Mouse (Mus musculus) small intestine, adult 2 months (tissue): ENCODE measurements around the gene Stk19. TPM values are rescaled to one million over a fixed set of nuclear protein-coding genes. Genes with fewer than 3 reads are reported as not detected.

Experiments
- H3K27ac ChIP-seq: fragments of 200-500 bp; 2 replicates; pipeline ENCODE4 v1.5.1; 2012; ENCODE audit warnings: low read depth, low read length, control low read depth, inconsistent platforms; ENCODE audit not compliant: insufficient read depth
- H3K27me3 ChIP-seq: fragments of 200-500 bp; 2 replicates; pipeline ENCODE4 v1.6.1; 2012; ENCODE audit warnings: mild to moderate bottlenecking, moderate library complexity, low read length, inconsistent platforms; ENCODE audit not compliant: control insufficient read depth, insufficient read depth
- H3K36me3 ChIP-seq: fragments of 200-500 bp; 2 replicates; pipeline ENCODE4 v1.6.1; 2012; ENCODE audit warnings: mild to moderate bottlenecking, low read length, control low read depth, inconsistent platforms; ENCODE audit not compliant: control insufficient read depth, insufficient read depth
- H3K4me1 ChIP-seq: fragments of 200-500 bp; 2 replicates; pipeline ENCODE4 v1.6.1; 2012; ENCODE audit warnings: low read length, inconsistent platforms, mixed read lengths; ENCODE audit not compliant: control insufficient read depth, insufficient read depth, insufficient read length
- H3K4me3 ChIP-seq: fragments of 200-500 bp; 2 replicates; pipeline ENCODE4 v1.5.1; 2012; ENCODE audit warnings: low read depth, mild to moderate bottlenecking, control low read depth, inconsistent platforms, low read length, moderate library complexity
- CTCF ChIP-seq: fragments of 200-500 bp; IDR thresholded peaks from 2 replicates; pipeline ENCODE4 v1.5.1; 2012; ENCODE audit warnings: low read depth, mild to moderate bottlenecking, control low read depth, inconsistent platforms, low read length, moderate library complexity, mixed read lengths; ENCODE audit not compliant: insufficient replicate concordance, insufficient read length; ENCODE audit errors: extremely low read depth
- POLR2A ChIP-seq: fragments of 200-500 bp; IDR thresholded peaks from 2 replicates; pipeline ENCODE4 v1.6.1; 2012; ENCODE audit warnings: low read depth, mild to moderate bottlenecking, control low read depth, inconsistent platforms, low read length, moderate library complexity
- WGBS: fragments of 180-500 bp; shearing (Covaris S2); methylation state at CpG from one replicate; pipeline ENCODE4 v1.1.7; 2018; 5-methylcytosine and 5-hydroxymethylcytosine counted together
- polyA plus RNA-seq: library from polyadenylated mRNA; depleted of rRNA; stranded (reverse); fragments of >200 nt; gene quantifications from 2 replicates; pipeline ENCODE4 v1.2.3, GENCODE M21; 2012

Gene Stk19
- polyA plus RNA-seq, 1 experiment, result 56.3 TPM

GRCm38 (mm10) chr17:34865981-34866380 lies 29.2 kb upstream of the Stk19 start:
- Histone ChIP-seq H3K4me3 (no peak overlapping the region), H3K27ac (no peak overlapping the region), H3K27me3 (no peaks in the 10 kb centered on the region), H3K4me1 (peaks cover 20% of the 10 kb centered on the region; the same call in 1 of the 2 replicates), H3K36me3 (no peaks in the 10 kb centered on the region)
- TF ChIP-seq POLR2A (no peak), CTCF (no peak)
- 57% methylated on average over 7 of the region's 7 CpGs for WGBS

DNA sequence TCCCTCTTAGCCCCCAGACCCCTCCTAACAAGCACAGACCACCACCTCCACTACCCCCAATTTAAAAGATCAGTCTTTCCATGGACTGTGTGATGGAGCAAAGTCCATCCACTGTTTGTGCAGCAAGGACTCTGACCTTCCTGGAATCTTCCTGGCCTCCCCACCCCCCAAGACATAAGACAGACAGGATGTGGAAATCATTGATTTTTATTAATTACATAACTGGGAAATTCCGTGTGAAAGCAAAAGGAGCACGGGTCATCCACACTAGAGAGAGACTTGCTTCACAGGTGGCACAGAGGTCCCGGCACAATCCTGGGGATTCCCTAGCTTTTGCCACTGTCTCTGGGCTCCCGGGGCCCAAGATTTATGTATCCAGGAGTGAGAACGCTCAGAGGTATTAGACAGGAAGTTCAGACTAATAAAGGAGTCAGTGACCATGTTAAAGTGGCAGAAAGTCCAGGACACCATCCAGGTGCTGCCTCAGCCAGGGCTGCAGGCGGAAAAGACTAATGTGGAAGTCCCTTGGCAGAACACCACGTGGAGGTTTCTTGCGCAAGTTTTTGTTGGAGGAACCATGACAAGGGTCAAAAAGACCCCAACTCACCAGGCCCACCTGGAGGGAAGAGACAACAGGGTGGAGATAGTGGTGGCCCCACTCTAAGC lies 25.8 kb upstream of the Stk19 start, which contains the start of gene Cfb:
Gene Cfb, minus strand, starts transcription at position 103 of the 666 bp plus-strand sequence.
- WGBS, result 15% methylated on average over 8 of the region's 8 CpGs
- H3K27ac ChIP-seq, result peak within 1 kb of the TSS; percentile 97
- peaks cover 21% of the 10 kb centered on the region for H3K36me3 ChIP-seq
- TF ChIP-seq POLR2A, result no peak
- 0 out of 2 replicates have a peak, but pooled peaks have one; percentile 8 for TF ChIP-seq CTCF
- peak within 1 kb of the TSS; percentile 62 for H3K4me3 ChIP-seq
- H3K27me3 ChIP-seq, result no peaks in the 10 kb centered on the region
- H3K4me1 ChIP-seq, result peaks cover 29% of the 10 kb centered on the region; the same call in 1 of the 2 replicates

GRCm38 (mm10) chr17:34861704-34862415 lies 25.1 kb upstream of the Stk19 start:
- peaks cover 27% of the 10 kb centered on the region for H3K36me3 ChIP-seq
- TF ChIP-seq CTCF (no peak), POLR2A (no peak)
- H3K27ac ChIP-seq, result peak overlapping the region; percentile 97
- no peaks in the 10 kb centered on the region for H3K27me3 ChIP-seq
- H3K4me1 ChIP-seq, result peaks cover 29% of the 10 kb centered on the region; the same call in 1 of the 2 replicates
- peak overlapping the region; percentile 62 for H3K4me3 ChIP-seq
- WGBS, result 31% methylated on average over 13 of the region's 13 CpGs

- H3K4me1 ChIP-seq, result peaks cover 29% of the 10 kb centered on the region; the same call in 1 of the 2 replicates
- H3K4me3 ChIP-seq, result peak overlapping the region; percentile 62
- H3K36me3 ChIP-seq, result peaks cover 34% of the 10 kb centered on the region
- 68% methylated on average over 9 of the region's 9 CpGs for whole genome bisulfite sequencing
- TF ChIP-seq CTCF, result no peak
- TF ChIP-seq POLR2A, result no peak
- no peak overlapping the region for H3K27ac ChIP-seq
- H3K27me3 ChIP-seq, result no peaks in the 10 kb centered on the region
Measured at GRCm38 (mm10) chr17:34860514-34860913, 23.8 kb upstream of the Stk19 start.

DNA sequence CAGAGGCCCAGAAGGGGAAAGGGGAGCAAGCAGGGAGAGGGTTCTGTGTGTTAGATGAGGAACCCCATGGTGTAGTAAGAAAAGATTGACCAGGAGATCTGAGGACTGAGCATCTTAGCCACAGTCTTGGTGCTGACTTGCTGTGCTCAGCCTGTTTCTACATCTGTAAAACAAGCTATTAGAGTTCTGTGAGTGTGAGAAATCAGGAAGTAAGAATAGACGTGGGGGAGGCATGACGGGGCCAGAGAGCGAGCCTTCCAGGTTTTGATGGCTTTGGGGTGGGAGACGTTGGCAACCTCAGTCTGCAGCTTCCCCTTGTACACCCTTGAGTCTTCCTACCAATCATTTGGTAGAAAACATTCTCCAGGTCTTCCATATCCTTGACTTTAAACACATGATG lies 21.9 kb upstream of the Stk19 start:
- H3K4me1 ChIP-seq, result peaks cover 25% of the 10 kb centered on the region; the same call in 1 of the 2 replicates
- no peaks in the 10 kb centered on the region for H3K27me3 ChIP-seq
- H3K36me3 ChIP-seq, result peaks cover 50% of the 10 kb centered on the region
- TF ChIP-seq POLR2A (no peak), CTCF (no peak)
- H3K4me3 ChIP-seq, result no peak overlapping the region
- 77% methylated on average over 4 of the region's 4 CpGs for WGBS
- H3K27ac ChIP-seq, result no peak overlapping the region

DNA sequence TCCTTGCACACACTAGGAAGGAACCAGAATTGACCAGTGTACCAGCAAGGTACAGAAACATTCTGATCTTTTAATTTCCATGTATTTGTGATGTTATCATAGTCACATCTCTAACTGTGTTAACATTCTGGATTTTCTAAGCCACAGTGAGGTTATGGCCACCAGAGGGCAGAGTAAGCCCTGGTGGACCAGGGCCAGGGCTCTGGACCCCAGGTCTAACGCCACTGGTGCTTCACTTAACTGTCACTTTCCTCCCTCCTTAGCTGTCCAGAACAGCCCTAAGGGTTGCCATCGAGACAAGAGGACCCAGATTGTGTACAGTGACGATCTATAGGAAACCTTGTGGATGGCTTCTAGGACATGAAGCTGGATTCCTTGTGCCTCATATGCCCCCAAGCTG lies 19.1 kb upstream of the Stk19 start:
- peaks cover 12% of the 10 kb centered on the region; the same call in 1 of the 2 replicates for H3K4me1 ChIP-seq

DNA sequence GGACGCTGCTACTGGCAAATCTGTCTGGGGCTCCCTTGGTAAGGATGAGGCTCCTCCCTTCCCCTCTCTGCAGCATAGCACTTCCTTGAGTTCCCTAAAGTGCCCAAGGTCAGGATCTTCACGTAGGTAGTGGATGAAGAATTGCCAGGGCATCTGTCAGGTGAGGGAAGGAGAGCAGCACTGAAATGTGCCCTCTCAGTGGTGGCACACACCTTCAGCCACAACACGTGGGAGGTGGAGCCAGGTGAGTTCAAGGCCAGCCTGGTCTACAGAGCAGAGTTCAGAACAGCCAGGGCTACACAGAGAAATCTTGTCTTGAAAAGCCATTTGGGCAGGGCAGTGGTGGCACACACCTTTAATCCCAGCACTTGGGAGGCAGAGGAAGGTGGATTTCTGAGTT lies 18.0 kb upstream of the Stk19 start:
- TF ChIP-seq POLR2A (no peak), CTCF (no peak)
- H3K27me3 ChIP-seq, result no peaks in the 10 kb centered on the region
- 43% methylated on average over 3 of the region's 3 CpGs for WGBS
- H3K27ac ChIP-seq, result no peak overlapping the region
- peaks cover 50% of the 10 kb centered on the region for H3K36me3 ChIP-seq
- H3K4me1 ChIP-seq, result peaks cover 4% of the 10 kb centered on the region; the same call in 1 of the 2 replicates
- H3K4me3 ChIP-seq, result no peak overlapping the region

More for the DNA sequence above, 19.1 kb upstream of the Stk19 start:
- 31% methylated on average over 3 of the region's 3 CpGs for WGBS
- peaks cover 54% of the 10 kb centered on the region for H3K36me3 ChIP-seq
- H3K27ac ChIP-seq, result no peak overlapping the region
- TF ChIP-seq CTCF (peak; percentile 89; the same call in 1 of the 2 replicates), POLR2A (no peak)
- H3K27me3 ChIP-seq, result no peaks in the 10 kb centered on the region
- H3K4me3 ChIP-seq, result no peak overlapping the region

DNA sequence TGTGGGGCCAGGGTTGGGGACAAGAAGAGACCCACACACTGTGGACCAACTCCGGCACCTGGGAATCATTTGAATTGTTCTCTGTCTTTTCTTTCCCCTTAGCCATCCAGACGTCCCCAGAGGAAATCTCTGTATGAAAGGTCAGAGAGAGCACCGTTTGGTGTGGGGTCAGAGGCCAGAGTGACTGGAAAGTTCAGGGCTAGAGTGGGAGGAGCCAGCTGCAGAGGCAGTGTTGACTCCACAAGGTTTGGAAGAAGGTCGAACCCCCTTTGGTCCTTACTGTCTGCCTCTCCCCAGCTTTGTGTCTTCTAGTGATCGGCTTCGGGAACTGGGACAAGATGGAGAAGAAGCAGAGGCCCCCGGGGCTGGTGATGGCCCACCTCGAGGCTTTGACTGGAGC lies 16.8 kb upstream of the Stk19 start:
- Histone ChIP-seq H3K4me3 (no peak overlapping the region), H3K27ac (no peak overlapping the region), H3K36me3 (peaks cover 40% of the 10 kb centered on the region), H3K4me1 (peaks cover 7% of the 10 kb centered on the region; the same call in 1 of the 2 replicates), H3K27me3 (no peaks in the 10 kb centered on the region)
- TF ChIP-seq POLR2A, result no peak
- TF ChIP-seq CTCF, result no peak
- 81% methylated on average over 8 of the region's 8 CpGs for WGBS
